Mouse (Mus musculus) myocyte (in vitro differentiated cells): ENCODE results near the gene Dnajc19. TPM values are rescaled to one million over a fixed set of nuclear protein-coding genes. Genes with fewer than 3 reads are reported as not detected.

Source experiments
- H3K27me3 ChIP-seq: one replicate; pipeline ENCODE4 v1.6.1; 2011; ENCODE audit not compliant: control insufficient read depth, insufficient read depth, insufficient read length
- H3K36me3 ChIP-seq: one replicate; pipeline ENCODE4 v1.6.1; 2011; ENCODE audit not compliant: control insufficient read depth, insufficient read depth
- H3K4me2 ChIP-seq: one replicate; pipeline ENCODE4 v1.6.1; 2011; ENCODE audit warnings: low read depth, control low read depth
- H3K4me3 ChIP-seq: one replicate; pipeline ENCODE4 v1.5.1; 2011; ENCODE audit warnings: mild to moderate bottlenecking, control low read depth, moderate library complexity
- H3K79me2 ChIP-seq: one replicate; pipeline ENCODE4 v1.6.1; 2011; ENCODE audit not compliant: control insufficient read depth, insufficient read depth
- H3ac ChIP-seq: one replicate; pipeline ENCODE4 v1.6.1; 2011; ENCODE audit not compliant: control insufficient read depth, insufficient read length
- CEBPB ChIP-seq: IDR thresholded peaks from 2 replicates; pipeline ENCODE4 v1.6.1; 2011; ENCODE audit warnings: mild to moderate bottlenecking, moderate library complexity; ENCODE audit not compliant: poor library complexity, insufficient read depth, severe bottlenecking
- E2F4 ChIP-seq: IDR thresholded peaks from one replicate; pipeline ENCODE4 v1.6.1; 2011; ENCODE audit warnings: mild to moderate bottlenecking, control low read depth, moderate library complexity; ENCODE audit not compliant: insufficient read depth
- MAX ChIP-seq: IDR thresholded peaks from one replicate; pipeline ENCODE4 v1.6.1; 2011; ENCODE audit warnings: low read depth, mild to moderate bottlenecking, control low read depth
- MYOD1 ChIP-seq, 3 experiments: IDR thresholded peaks; one replicate each; pipeline ENCODE4 v1.6.1; 2011; ENCODE audit warnings: control low read depth in 2 of 3, low read depth in 2 of 3, mild to moderate bottlenecking in 2 of 3, moderate library complexity in 1 of 3; ENCODE audit not compliant: insufficient read length in 2 of 3, control insufficient read depth in 1 of 3
- MYOG ChIP-seq, 3 experiments: IDR thresholded peaks; one replicate each; pipeline ENCODE4 v1.6.1; 2011; ENCODE audit warnings: control low read depth in 2 of 3, low read depth in 2 of 3, mild to moderate bottlenecking in 2 of 3; ENCODE audit not compliant: insufficient read length in 2 of 3, control insufficient read depth in 1 of 3, insufficient read depth in 1 of 3
- POLR2A ChIP-seq: IDR thresholded peaks from one replicate; pipeline ENCODE4 v1.6.1; 2011; ENCODE audit warnings: low read depth, mild to moderate bottlenecking, control low read depth, moderate library complexity; ENCODE audit not compliant: insufficient read length
- POLR2AphosphoS2 ChIP-seq: IDR thresholded peaks from one replicate; pipeline ENCODE4 v1.6.1; 2011; ENCODE audit warnings: low read depth, control low read depth; ENCODE audit not compliant: insufficient read length
- REST ChIP-seq: IDR thresholded peaks from one replicate; pipeline ENCODE4 v1.6.1; 2011; ENCODE audit warnings: mild to moderate bottlenecking, control low read depth, moderate library complexity; ENCODE audit not compliant: insufficient read depth, insufficient read length
- SRF ChIP-seq: IDR thresholded peaks from one replicate; pipeline ENCODE4 v1.6.1; 2011; ENCODE audit warnings: low read depth; ENCODE audit not compliant: control insufficient read depth, insufficient read length
- TCF12 ChIP-seq: IDR thresholded peaks from one replicate; pipeline ENCODE4 v1.6.1; 2011; ENCODE audit warnings: mild to moderate bottlenecking, control low read depth; ENCODE audit not compliant: poor library complexity, insufficient read depth, severe bottlenecking
- TCF3 ChIP-seq: IDR thresholded peaks from one replicate; pipeline ENCODE4 v1.6.1; 2011; ENCODE audit warnings: low read depth, control low read depth; ENCODE audit not compliant: insufficient read length
- USF1 ChIP-seq: IDR thresholded peaks from one replicate; pipeline ENCODE4 v1.6.1; 2011; ENCODE audit warnings: low read depth, mild to moderate bottlenecking, control low read depth, moderate library complexity
- polyA plus RNA-seq: library from polyadenylated mRNA; unstranded; fragments of >200 nt; fragmentation: generic; extraction: Trizol; gene quantifications from one replicate; pipeline ENCODE4 v1.2.1, GENCODE M21; 2012; ENCODE audit warnings: missing spikeins

The Dnajc19 gene
- polyA plus RNA-seq, 1 experiment, result 47.7 TPM

GRCm38 (mm10) chr3:34034803-34035202 lies 46.3 kb downstream of the Dnajc19 start:
- TF ChIP-seq TCF12, result no peak
- TF ChIP-seq USF1, result no peak
- no peak for TF ChIP-seq E2F4
- TF ChIP-seq TCF3, result no peak
- no peak overlapping the region for H3K4me3 ChIP-seq
- H3K79me2 ChIP-seq, result peaks cover 100% of the 10 kb centered on the region
- no peaks in the 10 kb centered on the region for H3K36me3 ChIP-seq
- H3K4me2 ChIP-seq, result no peak overlapping the region
- H3K27me3 ChIP-seq, result no peaks in the 10 kb centered on the region
- no peak overlapping the region for H3ac ChIP-seq

DNA sequence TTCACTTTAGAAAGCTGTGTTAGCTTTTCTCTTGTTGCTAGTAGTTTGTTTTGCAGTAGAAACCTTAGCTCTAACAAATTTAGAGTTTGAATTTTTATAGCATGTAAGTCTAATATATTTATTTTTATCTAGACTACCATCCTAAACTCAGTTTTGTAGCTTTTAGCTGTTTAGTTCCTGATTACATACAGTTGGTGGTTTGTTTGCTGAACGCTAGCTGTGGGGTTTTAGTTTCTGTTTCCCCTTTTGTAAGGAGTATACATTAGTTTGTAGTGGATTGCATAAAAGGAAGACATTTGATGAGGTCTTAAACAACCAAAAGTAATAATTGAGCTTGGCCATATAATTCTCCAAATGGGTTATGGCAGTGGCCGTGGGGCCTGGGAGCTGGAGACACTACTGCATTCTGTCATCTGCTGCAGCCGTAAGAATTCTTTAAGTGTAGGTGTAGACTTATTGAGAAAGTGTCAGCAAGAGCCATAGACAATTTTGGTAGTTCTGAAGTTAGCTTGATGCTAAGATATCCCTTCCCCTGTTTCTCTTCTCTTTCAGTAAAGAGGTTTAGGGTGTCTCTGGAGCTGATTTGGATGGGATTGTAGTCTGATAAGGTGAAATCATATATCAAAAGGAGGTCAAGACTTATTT lies 47.3 kb downstream of the Dnajc19 start:
- Histone ChIP-seq H3K36me3 (no peaks in the 10 kb centered on the region), H3ac (no peak overlapping the region), H3K4me3 (no peak overlapping the region), H3K27me3 (no peaks in the 10 kb centered on the region), H3K4me2 (no peak overlapping the region), H3K79me2 (peaks cover 100% of the 10 kb centered on the region)
- TF ChIP-seq SRF, result no peak
- TF ChIP-seq POLR2A, result no peak
- TF ChIP-seq MAX, result no peak
- no peak for TF ChIP-seq TCF12
- no peak for TF ChIP-seq TCF3
- no peak for TF ChIP-seq MYOG (IDR thresholded peaks at IDR 0.05; ENCODE audit: control insufficient read depth in 1 of 3, insufficient read depth in 1 of 3, insufficient read length in 2 of 3, low read depth in 2 of 3)
- no peak for TF ChIP-seq E2F4
- TF ChIP-seq REST, result no peak
- no peak for TF ChIP-seq USF1
- no peak for TF ChIP-seq MYOD1 (IDR thresholded peaks at IDR 0.05; ENCODE audit: control insufficient read depth in 1 of 3, insufficient read length in 2 of 3, low read depth in 2 of 3)
- no peak for TF ChIP-seq POLR2AphosphoS2
- TF ChIP-seq CEBPB, result no peak

DNA sequence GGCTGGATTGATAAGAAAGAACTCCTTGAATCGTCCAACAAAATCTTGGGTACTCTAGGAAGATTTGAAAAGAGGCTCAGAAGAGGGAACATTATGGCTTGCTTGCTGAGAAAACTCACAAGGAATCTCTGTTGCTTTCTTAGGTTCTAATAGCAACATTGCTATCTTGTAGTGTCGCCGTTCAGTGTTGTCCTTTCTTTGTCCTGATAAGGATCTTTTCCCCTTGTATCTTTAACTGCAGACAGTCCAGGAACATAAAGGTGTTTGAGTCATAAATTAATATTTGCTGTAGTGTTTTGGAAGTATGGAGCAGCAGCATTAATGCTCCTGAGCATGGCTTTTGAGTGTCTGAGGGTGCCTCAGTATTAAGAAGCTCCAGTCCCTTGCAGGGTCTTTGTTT lies 50.5 kb downstream of the Dnajc19 start:
- TF ChIP-seq E2F4 (no peak), CEBPB (no peak), TCF3 (no peak), SRF (no peak), USF1 (no peak), MAX (no peak), POLR2A (no peak), TCF12 (no peak), REST (no peak), POLR2AphosphoS2 (no peak)
- no peak overlapping the region for H3K4me2 ChIP-seq
- H3ac ChIP-seq, result no peak overlapping the region
- no peak overlapping the region for H3K4me3 ChIP-seq
- H3K79me2 ChIP-seq, result peaks cover 100% of the 10 kb centered on the region
- H3K36me3 ChIP-seq, result no peaks in the 10 kb centered on the region
- no peaks in the 10 kb centered on the region for H3K27me3 ChIP-seq

DNA sequence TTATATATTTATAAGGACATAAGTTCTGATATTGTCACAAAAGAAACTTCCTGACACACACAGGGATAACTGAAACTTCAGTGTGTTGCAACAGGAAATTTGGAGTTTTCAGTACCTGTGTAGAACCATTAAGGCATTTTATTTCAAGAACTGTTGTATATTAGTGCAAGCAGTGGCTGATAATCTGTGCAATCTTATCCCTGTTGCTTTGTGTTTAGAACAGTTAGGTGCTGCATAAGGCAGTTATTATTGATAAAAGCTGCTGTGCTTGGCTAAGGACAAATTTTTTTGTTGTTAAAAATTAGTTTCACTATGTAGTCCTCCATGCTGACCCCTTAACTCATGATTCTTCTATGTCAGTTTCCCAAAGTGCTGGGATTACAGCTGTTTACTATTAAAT lies 52.2 kb downstream of the Dnajc19 start:
- Histone ChIP-seq H3K4me3 (no peak overlapping the region), H3K4me2 (no peak overlapping the region), H3K27me3 (no peaks in the 10 kb centered on the region), H3K36me3 (no peaks in the 10 kb centered on the region), H3ac (no peak overlapping the region), H3K79me2 (peaks cover 100% of the 10 kb centered on the region)
- TF ChIP-seq TCF12, result no peak
- no peak for TF ChIP-seq REST
- no peak for TF ChIP-seq E2F4
- TF ChIP-seq USF1, result no peak
- TF ChIP-seq POLR2A, result no peak
- TF ChIP-seq MYOD1 (IDR thresholded peaks at IDR 0.05; ENCODE audit: control insufficient read depth in 1 of 3, insufficient read length in 2 of 3, low read depth in 2 of 3), result no peak
- no peak for TF ChIP-seq MYOG (IDR thresholded peaks at IDR 0.05; ENCODE audit: control insufficient read depth in 1 of 3, insufficient read depth in 1 of 3, insufficient read length in 2 of 3, low read depth in 2 of 3)
- TF ChIP-seq TCF3, result no peak
- no peak for TF ChIP-seq SRF
- no peak for TF ChIP-seq POLR2AphosphoS2
- no peak for TF ChIP-seq CEBPB
- TF ChIP-seq MAX, result no peak

- no peaks in the 10 kb centered on the region for H3K27me3 ChIP-seq
- peaks cover 58% of the 10 kb centered on the region for H3K79me2 ChIP-seq
- peak overlapping the region; percentile 49 for H3K4me3 ChIP-seq
- no peaks in the 10 kb centered on the region for H3K36me3 ChIP-seq
- peak overlapping the region; percentile 100 for H3ac ChIP-seq
- TF ChIP-seq POLR2A (no peak), E2F4 (no peak), TCF12 (no peak), USF1 (no peak), TCF3 (no peak), MYOD1 (IDR thresholded peaks at IDR 0.05; ENCODE audit: control insufficient read depth in 1 of 3, insufficient read length in 2 of 3, low read depth in 2 of 3) (no peak), MYOG (IDR thresholded peaks at IDR 0.05; ENCODE audit: control insufficient read depth in 1 of 3, insufficient read depth in 1 of 3, insufficient read length in 2 of 3, low read depth in 2 of 3) (no peak), POLR2AphosphoS2 (no peak), CEBPB (no peak), REST (no peak), SRF (no peak), MAX (no peak)
- peak overlapping the region; percentile 78 for H3K4me2 ChIP-seq
Measured at GRCm38 (mm10) chr3:34021259-34021828, 59.8 kb downstream of the Dnajc19 start.
